Mouse (Mus musculus): ENCODE results near the gene St8sia4. TPM values are rescaled to one million over a fixed set of nuclear protein-coding genes. Genes with fewer than 3 reads are reported as not detected.

St8sia4 gene
- 5.4 and 6.3 TPM in 2 replicates for polyA plus RNA-seq (2015; fragmentation: Nextera tagmentation; extraction: Ambion mirVana)

DNA sequence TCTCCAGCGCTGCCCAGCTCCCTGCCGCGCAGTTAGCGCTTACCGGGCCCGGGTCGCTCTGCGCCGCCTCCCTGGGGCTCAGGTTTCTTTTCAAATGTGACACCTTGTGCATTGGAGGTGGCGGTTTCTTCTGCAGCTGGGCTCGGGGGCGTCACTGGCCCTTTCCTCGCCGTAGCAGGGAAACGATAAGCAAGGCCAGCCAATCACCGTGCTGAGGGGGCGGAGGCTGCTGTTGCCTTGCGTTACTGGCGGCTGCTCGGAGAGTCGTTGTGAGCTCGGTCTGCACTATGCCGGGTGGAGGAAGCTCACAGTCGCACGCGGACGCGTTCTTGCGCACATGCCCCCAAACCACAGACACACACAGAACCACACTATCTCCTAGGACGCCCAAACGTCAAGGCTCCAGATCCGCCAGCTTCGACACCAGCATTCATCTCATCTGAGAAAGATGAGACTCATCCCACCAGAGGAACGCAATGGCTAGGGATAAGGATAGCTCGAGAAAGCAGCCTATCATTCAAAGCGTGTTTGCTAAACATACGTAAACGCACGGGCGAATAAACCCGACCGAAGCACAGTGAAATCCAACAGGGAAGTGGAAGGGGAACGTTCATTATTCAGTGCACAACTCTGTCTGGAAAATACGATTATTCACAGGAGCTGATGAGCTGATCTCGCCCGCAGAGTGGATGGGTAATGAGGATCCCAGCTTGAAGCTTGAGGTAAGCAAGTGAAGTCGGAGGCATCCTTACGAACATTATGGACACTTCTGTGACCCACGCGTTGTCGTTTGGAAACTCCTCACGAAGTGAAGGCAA is at the start of gene St8sia4:
Gene St8sia4, minus strand, starts transcription at position 137 of the 818 bp plus-strand sequence.
- Histone ChIP-seq H3K27ac (ENCODE audit: low read length) (peak within 1 kb of the TSS; percentile 38), H3K9ac (ENCODE audit: low read length) (peak within 1 kb of the TSS; percentile 66)
- peak; percentile 97 for ATAC-seq (ENCODE audit: insufficient read depth, low FRiP score)

GRCm38 (mm10) chr1:95709181-95709580 is 41.8 kb upstream of the St8sia4 start:
- WGBS, result 45% methylated on average over 3 of the region's 3 CpGs
- H3K27me3 ChIP-seq (ENCODE audit: control insufficient read depth, insufficient read depth, low read length), result no peaks in the 10 kb centered on the region
- H3K4me1 ChIP-seq (ENCODE audit: control insufficient read depth, insufficient read depth, low read length), result no peaks in the 10 kb centered on the region
- no peak overlapping the region for H3K27ac ChIP-seq (ENCODE audit: low read length)
- no peak for ATAC-seq (ENCODE audit: insufficient read depth, low FRiP score)
- no peak overlapping the region for H3K4me3 ChIP-seq (replicated peaks; ENCODE audit: low read length)
- no peaks in the 10 kb centered on the region for H3K36me3 ChIP-seq (ENCODE audit: control insufficient read depth, insufficient read depth, low read length)
- no peaks in the 10 kb centered on the region for H3K9me3 ChIP-seq (replicated peaks; ENCODE audit: control insufficient read depth, low read length)
- no peak overlapping the region for H3K4me2 ChIP-seq (ENCODE audit: low read depth, low read length)
- no peak overlapping the region for H3K9ac ChIP-seq (ENCODE audit: low read length)

More for the DNA sequence above, at the start of gene St8sia4:
- no peaks in the 10 kb centered on the region for H3K9me3 ChIP-seq (replicated peaks; ENCODE audit: control insufficient read depth, low read length)
- H3K27me3 ChIP-seq (ENCODE audit: control insufficient read depth, insufficient read depth, low read length), result no peaks in the 10 kb centered on the region
- H3K36me3 ChIP-seq (ENCODE audit: control insufficient read depth, insufficient read depth, low read length), result no peaks in the 10 kb centered on the region
- peak within 1 kb of the TSS; percentile 81 for H3K4me2 ChIP-seq (ENCODE audit: low read depth, low read length)
- H3K4me3 ChIP-seq (replicated peaks; ENCODE audit: low read length), result peak within 1 kb of the TSS; percentile 64
- WGBS, result under 1% methylated on average over 52 of the region's 52 CpGs
- H3K4me1 ChIP-seq (ENCODE audit: control insufficient read depth, insufficient read depth, low read length), result peaks cover 5% of the 10 kb centered on the region; the same call in 1 of the 2 replicates

DNA sequence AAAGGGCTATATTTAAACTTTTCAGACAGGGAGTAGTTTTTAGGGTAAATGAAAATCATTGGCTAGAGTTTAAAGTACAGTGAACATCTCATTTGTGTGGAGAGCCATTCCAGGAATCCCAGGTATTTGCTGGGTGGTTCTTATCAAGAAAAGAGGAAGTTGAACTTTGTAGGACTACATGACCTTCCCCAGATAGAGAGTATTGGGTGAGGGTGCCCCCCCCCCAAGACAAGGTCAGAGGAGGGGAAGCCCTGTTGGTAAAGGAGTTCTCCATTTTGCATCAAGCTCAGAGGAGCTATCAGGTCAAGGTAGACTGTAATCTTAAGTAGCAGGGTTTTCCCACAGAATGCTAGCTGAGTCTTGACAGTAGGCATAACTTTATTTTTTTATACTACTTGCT is 32.5 kb upstream of the St8sia4 start:
- Histone ChIP-seq H3K9ac (ENCODE audit: low read length) (no peak overlapping the region), H3K27ac (ENCODE audit: low read length) (no peak overlapping the region), H3K4me3 (replicated peaks; ENCODE audit: low read length) (no peak overlapping the region), H3K4me2 (ENCODE audit: low read depth, low read length) (no peak overlapping the region), H3K9me3 (replicated peaks; ENCODE audit: control insufficient read depth, low read length) (no peaks in the 10 kb centered on the region), H3K27me3 (ENCODE audit: control insufficient read depth, insufficient read depth, low read length) (no peaks in the 10 kb centered on the region), H3K4me1 (ENCODE audit: control insufficient read depth, insufficient read depth, low read length) (no peaks in the 10 kb centered on the region), H3K36me3 (ENCODE audit: control insufficient read depth, insufficient read depth, low read length) (no peaks in the 10 kb centered on the region)
- ATAC-seq (ENCODE audit: insufficient read depth, low FRiP score), result no peak

- Histone ChIP-seq H3K27me3 (ENCODE audit: control insufficient read depth, insufficient read depth, low read length) (no peaks in the 10 kb centered on the region), H3K4me2 (ENCODE audit: low read depth, low read length) (no peak overlapping the region), H3K9me3 (replicated peaks; ENCODE audit: control insufficient read depth, low read length) (no peaks in the 10 kb centered on the region), H3K36me3 (ENCODE audit: control insufficient read depth, insufficient read depth, low read length) (no peaks in the 10 kb centered on the region), H3K4me1 (ENCODE audit: control insufficient read depth, insufficient read depth, low read length) (no peaks in the 10 kb centered on the region), H3K27ac (ENCODE audit: low read length) (no peak overlapping the region), H3K9ac (ENCODE audit: low read length) (no peak overlapping the region), H3K4me3 (replicated peaks; ENCODE audit: low read length) (no peak overlapping the region)
- WGBS, result 64% methylated on average over 3 of the region's 3 CpGs
- ATAC-seq (ENCODE audit: insufficient read depth, low FRiP score), result no peak
These were observed 6.7 kb upstream of the St8sia4 start for GRCm38 (mm10) chr1:95674052-95674451.

DNA sequence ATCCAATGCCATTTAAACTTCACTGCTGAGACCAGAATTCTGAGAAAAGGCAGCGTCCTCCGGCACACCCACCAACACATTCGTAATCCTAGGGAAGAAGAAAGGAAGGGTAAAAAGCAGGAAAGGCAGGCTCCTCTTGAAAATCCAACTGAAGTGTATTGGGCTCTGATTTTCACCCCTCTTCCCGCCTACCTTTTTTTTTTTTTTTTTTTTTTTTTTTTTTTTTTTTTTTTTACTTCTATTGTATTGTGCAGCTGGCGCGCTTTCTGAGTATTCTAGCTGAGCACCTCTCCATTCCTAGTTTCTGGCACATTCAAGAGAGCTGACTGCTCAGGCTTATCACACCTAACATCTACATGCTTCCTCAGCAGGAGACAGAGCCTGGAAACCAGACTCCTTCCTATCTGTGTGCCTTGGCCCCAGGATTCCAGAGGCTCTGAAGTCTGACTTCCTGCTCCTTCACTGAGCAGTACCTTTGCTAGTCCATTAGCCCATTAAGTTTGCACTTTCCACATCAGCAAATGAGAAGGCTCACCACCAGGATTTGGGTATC is 958 bp upstream of the St8sia4 start:
- peak overlapping the region; percentile 66 for H3K9ac ChIP-seq (ENCODE audit: low read length)
- peak overlapping the region; percentile 81 for H3K4me2 ChIP-seq (ENCODE audit: low read depth, low read length)
- WGBS, result 5% methylated on average over 6 of the region's 6 CpGs
- H3K4me3 ChIP-seq (replicated peaks; ENCODE audit: low read length), result peak overlapping the region; percentile 64
- H3K27ac ChIP-seq (ENCODE audit: low read length), result no peak overlapping the region
- H3K4me1 ChIP-seq (ENCODE audit: control insufficient read depth, insufficient read depth, low read length), result peaks cover 5% of the 10 kb centered on the region; the same call in 1 of the 2 replicates
- H3K9me3 ChIP-seq (replicated peaks; ENCODE audit: control insufficient read depth, low read length), result no peaks in the 10 kb centered on the region
- no peak for ATAC-seq (ENCODE audit: insufficient read depth, low FRiP score)
- no peaks in the 10 kb centered on the region for H3K36me3 ChIP-seq (ENCODE audit: control insufficient read depth, insufficient read depth, low read length)
- H3K27me3 ChIP-seq (ENCODE audit: control insufficient read depth, insufficient read depth, low read length), result no peaks in the 10 kb centered on the region

DNA sequence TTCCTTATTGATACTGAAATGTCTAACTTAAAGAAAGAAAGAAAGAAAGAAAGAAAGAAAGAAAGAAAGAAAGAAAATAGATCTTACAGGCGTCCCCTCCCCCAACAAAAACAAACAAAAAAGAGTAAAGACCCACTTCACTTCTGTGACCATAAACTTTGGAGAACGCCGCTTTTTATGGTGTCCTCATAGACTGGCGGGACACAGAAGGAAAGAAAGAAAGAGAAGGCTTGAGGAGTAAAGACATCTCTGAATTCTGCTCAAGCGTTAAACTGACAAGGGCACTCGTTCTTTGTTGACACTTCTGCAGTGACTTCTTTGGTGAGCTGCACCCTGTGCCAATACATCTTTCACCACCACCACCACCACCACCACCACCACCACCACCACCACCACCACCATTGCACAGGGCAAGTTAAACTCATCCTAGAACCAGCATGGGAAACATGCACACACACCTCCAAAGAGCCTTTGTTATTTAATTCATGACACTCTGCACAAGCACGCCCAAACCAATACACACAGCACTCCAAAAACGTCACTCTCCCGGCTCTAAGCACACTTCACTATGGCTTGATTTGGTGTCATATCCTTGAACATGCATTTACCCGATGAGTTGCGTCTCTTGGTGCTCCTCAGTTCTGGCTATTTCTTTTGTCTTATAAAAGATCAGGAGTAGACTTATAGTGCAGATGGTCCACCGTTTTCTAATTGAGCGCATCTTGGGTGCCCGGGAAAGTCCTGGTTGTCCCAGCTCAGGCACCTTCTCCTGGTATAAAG is 640 bp downstream of the St8sia4 start:
- peak overlapping the region; percentile 38 for H3K27ac ChIP-seq (ENCODE audit: low read length)
- H3K36me3 ChIP-seq (ENCODE audit: control insufficient read depth, insufficient read depth, low read length), result no peaks in the 10 kb centered on the region
- peak overlapping the region; percentile 64 for H3K4me3 ChIP-seq (replicated peaks; ENCODE audit: low read length)
- H3K4me2 ChIP-seq (ENCODE audit: low read depth, low read length), result peak overlapping the region; percentile 81
- H3K9me3 ChIP-seq (replicated peaks; ENCODE audit: control insufficient read depth, low read length), result no peaks in the 10 kb centered on the region
- peaks cover 5% of the 10 kb centered on the region; the same call in 1 of the 2 replicates for H3K4me1 ChIP-seq (ENCODE audit: control insufficient read depth, insufficient read depth, low read length)
- H3K27me3 ChIP-seq (ENCODE audit: control insufficient read depth, insufficient read depth, low read length), result no peaks in the 10 kb centered on the region
- peak overlapping the region; percentile 66 for H3K9ac ChIP-seq (ENCODE audit: low read length)
- ATAC-seq (ENCODE audit: insufficient read depth, low FRiP score), result no peak
- under 1% methylated on average over 14 of the region's 14 CpGs for WGBS

DNA sequence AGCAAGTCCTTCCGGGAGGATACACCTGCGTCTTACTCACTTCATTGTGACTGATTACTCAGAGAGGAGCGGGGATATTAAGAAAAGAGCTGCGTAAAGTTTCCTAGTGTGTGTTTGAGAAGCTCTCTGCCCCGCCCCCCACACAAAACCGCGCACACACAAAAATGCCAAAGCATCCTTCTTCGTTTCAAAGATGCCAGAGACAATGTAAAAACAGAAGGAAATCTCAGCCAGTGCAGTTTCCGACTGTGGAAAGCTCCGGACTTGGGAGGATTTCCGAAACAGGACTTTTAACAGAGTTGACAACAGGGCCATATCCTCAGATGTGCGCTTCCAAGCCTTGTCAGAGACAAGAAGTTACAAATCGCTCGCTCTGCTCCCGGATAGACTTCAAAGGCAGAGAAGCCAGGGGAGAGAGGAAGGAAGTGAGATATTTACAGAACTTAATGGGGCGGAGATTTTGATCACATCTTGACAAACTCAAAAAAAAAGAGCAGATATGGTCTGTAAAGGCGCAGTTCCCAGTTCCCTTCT is 1.4 kb downstream of the St8sia4 start:
- WGBS, result 1% methylated on average over 17 of the region's 17 CpGs
- H3K4me1 ChIP-seq (ENCODE audit: control insufficient read depth, insufficient read depth, low read length), result peaks cover 5% of the 10 kb centered on the region; the same call in 1 of the 2 replicates
- no peaks in the 10 kb centered on the region for H3K9me3 ChIP-seq (replicated peaks; ENCODE audit: control insufficient read depth, low read length)
- peak overlapping the region; percentile 38; the same call in 1 of the 2 replicates for H3K27ac ChIP-seq (ENCODE audit: low read length)
- no peaks in the 10 kb centered on the region for H3K27me3 ChIP-seq (ENCODE audit: control insufficient read depth, insufficient read depth, low read length)
- H3K9ac ChIP-seq (ENCODE audit: low read length), result peak overlapping the region; percentile 43; the same call in 1 of the 2 replicates
- peak overlapping the region; percentile 64 for H3K4me3 ChIP-seq (replicated peaks; ENCODE audit: low read length)
- H3K36me3 ChIP-seq (ENCODE audit: control insufficient read depth, insufficient read depth, low read length), result no peaks in the 10 kb centered on the region
- peak overlapping the region; percentile 81 for H3K4me2 ChIP-seq (ENCODE audit: low read depth, low read length)
- no peak for ATAC-seq (ENCODE audit: insufficient read depth, low FRiP score)

- peaks cover 5% of the 10 kb centered on the region; the same call in 1 of the 2 replicates for H3K4me1 ChIP-seq (ENCODE audit: control insufficient read depth, insufficient read depth, low read length)
- H3K36me3 ChIP-seq (ENCODE audit: control insufficient read depth, insufficient read depth, low read length), result no peaks in the 10 kb centered on the region
- no peak; the same call in 1 of the 2 replicates for ATAC-seq (ENCODE audit: insufficient read depth, low FRiP score)
- H3K4me2 ChIP-seq (ENCODE audit: low read depth, low read length), result peak overlapping the region; percentile 81
- peak overlapping the region; percentile 64 for H3K4me3 ChIP-seq (replicated peaks; ENCODE audit: low read length)
- no peaks in the 10 kb centered on the region for H3K9me3 ChIP-seq (replicated peaks; ENCODE audit: control insufficient read depth, low read length)
- no peak overlapping the region for H3K27ac ChIP-seq (ENCODE audit: low read length)
- WGBS, result 16% methylated on average over 21 of the region's 22 CpGs
- H3K9ac ChIP-seq (ENCODE audit: low read length), result peak overlapping the region; percentile 51; the same call in 1 of the 2 replicates
- no peaks in the 10 kb centered on the region for H3K27me3 ChIP-seq (ENCODE audit: control insufficient read depth, insufficient read depth, low read length)
These were observed 2.2 kb downstream of the St8sia4 start for GRCm38 (mm10) chr1:95664969-95665702.
